Mouse (Mus musculus) neural tube, embryonic 13.5 days (tissue): ENCODE data around the gene Zpr1. TPM values are rescaled to one million over a fixed set of nuclear protein-coding genes. Genes with fewer than 3 reads are reported as not detected.
A peak's percentile ranks its signal among the peaks of the same experiment; 100 is the strongest.

Source experiments
- ATAC-seq: fragments of 200-750 bp; cut with Nextera tagmentation; 2 replicates; pipeline ENCODE4 v1.8.0; 2017; ENCODE audit warnings: low read depth, mild to moderate bottlenecking, moderate TSS enrichment, moderate library complexity
- H3K27ac ChIP-seq: fragments of 300-500 bp; sonication (generic); replicated peaks from 2 replicates; pipeline ENCODE4 v1.5.1; 2015; ENCODE audit warnings: moderate library complexity, mild to moderate bottlenecking, inconsistent platforms
- H3K27me3 ChIP-seq: fragments of 300-500 bp; sonication (generic); 2 replicates; pipeline ENCODE4 v1.6.1; 2015; ENCODE audit warnings: mild to moderate bottlenecking, inconsistent platforms
- H3K36me3 ChIP-seq: fragments of 300-500 bp; sonication (generic); 2 replicates; pipeline ENCODE4 v1.6.1; 2015; ENCODE audit warnings: mild to moderate bottlenecking, inconsistent platforms
- H3K4me1 ChIP-seq: fragments of 300-500 bp; sonication (generic); replicated peaks from 2 replicates; pipeline ENCODE4 v1.6.1; 2015; ENCODE audit warnings: inconsistent platforms
- H3K4me2 ChIP-seq: fragments of 300-500 bp; sonication (generic); 2 replicates; pipeline ENCODE4 v1.6.1; 2015; ENCODE audit warnings: inconsistent platforms, mild to moderate bottlenecking, moderate library complexity
- H3K4me3 ChIP-seq: fragments of 300-500 bp; sonication (generic); 2 replicates; pipeline ENCODE4 v1.5.1; 2015; ENCODE audit warnings: mild to moderate bottlenecking, inconsistent platforms
- H3K9ac ChIP-seq: fragments of 300-500 bp; sonication (generic); 2 replicates; pipeline ENCODE4 v1.6.1; 2015; ENCODE audit warnings: moderate library complexity, mild to moderate bottlenecking, inconsistent platforms
- H3K9me3 ChIP-seq: fragments of 300-500 bp; sonication (generic); 2 replicates; pipeline ENCODE4 v1.6.1; 2016; ENCODE audit warnings: inconsistent platforms
- WGBS: fragments of 180-500 bp; shearing (Covaris S2); methylation state at CpG from one replicate; pipeline ENCODE4 v1.1.7; 2015; 5-methylcytosine and 5-hydroxymethylcytosine counted together
- polyA plus RNA-seq: library from polyadenylated mRNA; unstranded; fragments of >200 nt; fragmentation: Nextera tagmentation; extraction: Ambion mirVana; gene quantifications from 2 replicates; pipeline ENCODE4 v1.2.1, GENCODE M21; 2015

Zpr1 gene
- polyA plus RNA-seq, 1 experiment from 2014 or later: 54.4 TPM

- no peak for ATAC-seq
- H3K4me3 ChIP-seq: no peak overlapping the region
- no peak overlapping the region for H3K27ac ChIP-seq
- no peak overlapping the region for H3K9ac ChIP-seq
- peaks cover 33% of the 10 kb centered on the region for H3K27me3 ChIP-seq
- no peaks in the 10 kb centered on the region for H3K36me3 ChIP-seq
- H3K4me1 ChIP-seq: peaks cover 8% of the 10 kb centered on the region
- no peak overlapping the region for H3K4me2 ChIP-seq
- 79% methylated on average over 5 of the region's 5 CpGs for WGBS
- H3K9me3 ChIP-seq: no peaks in the 10 kb centered on the region
Measured at GRCm38 (mm10) chr9:46269125-46269524, 3.7 kb upstream of the Zpr1 start.

GRCm38 (mm10) chr9:46270782-46271181 is 2.1 kb upstream of the Zpr1 start:
- no peak for ATAC-seq
- Histone ChIP-seq H3K27me3 (peaks cover 33% of the 10 kb centered on the region), H3K4me2 (no peak overlapping the region), H3K9me3 (no peaks in the 10 kb centered on the region), H3K27ac (no peak overlapping the region), H3K36me3 (peaks cover 15% of the 10 kb centered on the region), H3K9ac (no peak overlapping the region), H3K4me3 (no peak overlapping the region), H3K4me1 (peaks cover 14% of the 10 kb centered on the region)
- 91% methylated on average over 4 of the region's 4 CpGs for WGBS

DNA sequence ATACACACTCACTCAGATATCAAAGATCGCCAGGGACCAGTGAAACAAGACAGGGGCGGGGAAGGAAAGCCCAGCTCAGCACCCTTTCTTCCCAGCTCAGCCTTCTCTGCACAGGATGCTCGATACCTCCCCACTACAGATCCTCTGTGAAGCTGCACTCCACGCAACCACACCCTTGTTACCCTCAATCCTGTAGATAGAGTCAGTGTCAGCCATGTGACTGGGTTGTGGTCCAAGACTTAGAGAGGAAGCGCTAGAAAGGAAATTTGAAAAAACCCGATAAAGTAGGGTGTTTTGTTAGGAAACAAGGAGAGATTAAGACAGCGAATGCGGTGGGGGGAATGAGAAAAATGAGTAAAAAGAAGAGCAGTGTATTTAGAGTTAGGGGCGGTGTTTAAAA is 794 bp upstream of the Zpr1 start:
- H3K4me3 ChIP-seq: no peak overlapping the region
- H3K4me2 ChIP-seq: peak overlapping the region; percentile 90; the same call in 1 of the 2 replicates

GRCm38 (mm10) chr9:46274494-46274893 is 1.6 kb downstream of the Zpr1 start:
- Histone ChIP-seq H3K9ac (no peak overlapping the region), H3K36me3 (peaks cover 50% of the 10 kb centered on the region), H3K27me3 (peaks cover 21% of the 10 kb centered on the region), H3K9me3 (no peaks in the 10 kb centered on the region), H3K4me3 (no peak overlapping the region), H3K4me2 (peak overlapping the region; percentile 90), H3K4me1 (peaks cover 14% of the 10 kb centered on the region), H3K27ac (no peak overlapping the region)
- WGBS: 93% methylated on average over 9 of the region's 9 CpGs
- ATAC-seq: no peak

More for the DNA sequence above, 794 bp upstream of the Zpr1 start:
- H3K27me3 ChIP-seq: peaks cover 33% of the 10 kb centered on the region
- no peak overlapping the region for H3K27ac ChIP-seq
- peaks cover 14% of the 10 kb centered on the region for H3K4me1 ChIP-seq
- no peak overlapping the region for H3K9ac ChIP-seq
- WGBS: 90% methylated on average over 9 of the region's 9 CpGs
- no peaks in the 10 kb centered on the region for H3K9me3 ChIP-seq
- no peak for ATAC-seq
- peaks cover 28% of the 10 kb centered on the region for H3K36me3 ChIP-seq

GRCm38 (mm10) chr9:46282631-46283436 is 10.0 kb downstream of the Zpr1 start, which contains the start of gene Bud13:
Gene Bud13 (plus strand): TSS chr9:46283008.
- H3K27ac ChIP-seq: peak within 1 kb of the TSS; percentile 86
- H3K4me1 ChIP-seq: peaks cover 21% of the 10 kb centered on the region
- peak within 1 kb of the TSS; percentile 89 for H3K4me3 ChIP-seq
- peak within 1 kb of the TSS; percentile 87 for H3K9ac ChIP-seq
- under 1% methylated on average over 55 of the region's 55 CpGs for WGBS
- H3K9me3 ChIP-seq: no peaks in the 10 kb centered on the region
- H3K36me3 ChIP-seq: peaks cover 60% of the 10 kb centered on the region
- peak; percentile 93 for ATAC-seq
- H3K27me3 ChIP-seq: no peaks in the 10 kb centered on the region
- peak within 1 kb of the TSS; percentile 70 for H3K4me2 ChIP-seq

DNA sequence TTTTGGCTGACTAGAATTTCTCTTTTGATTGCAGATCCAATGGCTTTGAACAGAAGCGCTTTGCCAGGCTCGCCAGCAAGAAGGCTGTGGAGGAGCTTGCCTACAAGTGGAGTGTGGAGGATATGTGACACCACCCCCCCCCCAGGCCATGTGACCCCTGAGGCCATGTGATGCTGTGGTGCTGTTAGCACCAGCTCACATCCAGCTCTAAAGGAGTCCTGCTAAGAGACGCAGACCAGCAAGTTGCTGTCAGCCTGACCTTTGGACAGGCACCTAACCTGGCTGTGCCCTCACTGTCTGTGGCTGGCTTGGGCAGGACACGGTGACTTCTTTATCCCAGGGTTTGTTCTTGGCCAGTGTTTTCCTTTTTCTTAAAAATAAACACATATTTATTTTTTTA is 25.5 kb downstream of the Zpr1 start:
- H3K36me3 ChIP-seq: peaks cover 52% of the 10 kb centered on the region
- no peak overlapping the region for H3K4me2 ChIP-seq
- no peak overlapping the region for H3K27ac ChIP-seq
- no peak for ATAC-seq
- H3K9ac ChIP-seq: no peak overlapping the region
- H3K9me3 ChIP-seq: no peaks in the 10 kb centered on the region
- no peak overlapping the region for H3K4me3 ChIP-seq
- no peaks in the 10 kb centered on the region for H3K4me1 ChIP-seq
- 86% methylated on average over 4 of the region's 4 CpGs for WGBS
- H3K27me3 ChIP-seq: no peaks in the 10 kb centered on the region

DNA sequence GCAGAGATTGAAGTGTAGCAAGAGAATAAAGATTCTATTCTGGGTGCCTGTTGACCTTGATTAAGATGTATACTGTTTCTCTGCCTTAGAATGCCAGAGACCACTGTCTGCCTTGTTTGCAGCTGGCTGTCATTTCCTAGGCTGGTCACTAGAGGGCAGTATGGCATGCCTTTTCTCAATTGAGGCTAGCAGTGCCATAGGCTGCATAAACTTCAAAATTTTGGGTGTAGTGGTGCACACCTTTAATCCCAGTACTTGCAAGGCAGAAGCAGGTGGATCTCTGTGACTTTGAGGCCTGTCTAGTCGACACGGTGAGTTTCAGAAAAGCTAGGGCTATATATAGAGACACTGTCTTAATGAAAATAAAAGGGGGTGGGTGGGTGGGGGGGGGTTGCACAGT is 29.3 kb downstream of the Zpr1 start:
- H3K27ac ChIP-seq: no peak overlapping the region
- no peaks in the 10 kb centered on the region for H3K9me3 ChIP-seq
- H3K4me3 ChIP-seq: no peak overlapping the region
- no peaks in the 10 kb centered on the region for H3K27me3 ChIP-seq
- H3K4me1 ChIP-seq: no peaks in the 10 kb centered on the region
- 14% methylated on average over 2 of the region's 2 CpGs for WGBS
- H3K36me3 ChIP-seq: peaks cover 26% of the 10 kb centered on the region
- H3K9ac ChIP-seq: no peak overlapping the region
- H3K4me2 ChIP-seq: no peak overlapping the region
- ATAC-seq: peak; percentile 59

GRCm38 (mm10) chr9:46309121-46309520 is 36.3 kb downstream of the Zpr1 start:
- no peak overlapping the region for H3K27ac ChIP-seq

DNA sequence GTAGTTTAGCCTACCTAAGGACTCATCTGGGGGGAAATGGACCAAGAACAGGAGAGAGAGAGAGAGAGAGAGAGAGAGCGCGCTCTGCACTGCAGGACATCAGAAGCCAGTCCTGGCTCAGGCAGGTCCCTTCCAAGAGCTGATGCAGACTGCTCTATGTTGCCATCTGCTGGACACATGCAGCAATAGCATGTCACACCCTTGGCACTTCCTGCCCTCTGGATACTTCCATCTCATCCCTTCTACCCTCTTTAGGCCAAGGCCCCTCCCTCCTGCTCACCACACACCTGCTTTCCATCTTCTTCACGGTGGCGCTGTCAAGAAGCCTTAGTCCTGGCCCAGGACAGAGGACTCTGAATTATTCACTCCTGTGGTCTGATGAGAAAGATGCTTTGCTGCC is 41.6 kb downstream of the Zpr1 start:
- H3K36me3 ChIP-seq: no peaks in the 10 kb centered on the region
- no peak overlapping the region for H3K4me3 ChIP-seq
- WGBS: 0% methylated on average over 4 of the region's 4 CpGs
- no peak overlapping the region for H3K9ac ChIP-seq
- peak; percentile 59 for ATAC-seq
- no peak overlapping the region for H3K4me2 ChIP-seq
- 0 out of 2 replicates have a peak, but pooled peaks cover 2% of the 10 kb centered on the region for H3K9me3 ChIP-seq
- no peak overlapping the region for H3K27ac ChIP-seq
- peaks cover 19% of the 10 kb centered on the region for H3K4me1 ChIP-seq
- no peaks in the 10 kb centered on the region for H3K27me3 ChIP-seq

More at GRCm38 (mm10) chr9:46309121-46309520, 36.3 kb downstream of the Zpr1 start:
- Histone ChIP-seq H3K4me1 (peaks cover 13% of the 10 kb centered on the region), H3K4me2 (no peak overlapping the region), H3K9ac (no peak overlapping the region), H3K9me3 (no peaks in the 10 kb centered on the region), H3K36me3 (no peaks in the 10 kb centered on the region), H3K4me3 (no peak overlapping the region), H3K27me3 (no peaks in the 10 kb centered on the region)
- no peak for ATAC-seq
- WGBS: 8% methylated on average over 7 of the region's 7 CpGs

GRCm38 (mm10) chr9:46314921-46315320 is 42.1 kb downstream of the Zpr1 start:
- ATAC-seq: peak; percentile 51; the same call in 1 of the 2 replicates
- Histone ChIP-seq H3K4me3 (no peak overlapping the region), H3K9me3 (peaks cover 6% of the 10 kb centered on the region; the same call in 1 of the 2 replicates), H3K36me3 (no peaks in the 10 kb centered on the region), H3K27me3 (no peaks in the 10 kb centered on the region), H3K4me1 (peaks cover 19% of the 10 kb centered on the region), H3K27ac (no peak overlapping the region), H3K4me2 (no peak overlapping the region), H3K9ac (no peak overlapping the region)
- WGBS: 46% methylated on average over 2 of the region's 2 CpGs

- no peaks in the 10 kb centered on the region for H3K27me3 ChIP-seq
- H3K9ac ChIP-seq: no peak overlapping the region
- H3K4me2 ChIP-seq: no peak overlapping the region
- WGBS: 19% methylated on average over 11 of the region's 11 CpGs
- peak; percentile 57 for ATAC-seq
- H3K27ac ChIP-seq: peak overlapping the region; percentile 54; the same call in 1 of the 2 replicates
- H3K36me3 ChIP-seq: no peaks in the 10 kb centered on the region
- H3K4me3 ChIP-seq: no peak overlapping the region
- peaks cover 8% of the 10 kb centered on the region; the same call in 1 of the 2 replicates for H3K9me3 ChIP-seq
- H3K4me1 ChIP-seq: peaks cover 19% of the 10 kb centered on the region
Measured at GRCm38 (mm10) chr9:46315807-46316365, 43.0 kb downstream of the Zpr1 start.

GRCm38 (mm10) chr9:46316388-46316787 is 43.5 kb downstream of the Zpr1 start:
- WGBS: 12% methylated on average over 5 of the region's 5 CpGs
- Histone ChIP-seq H3K4me3 (no peak overlapping the region), H3K4me1 (peaks cover 19% of the 10 kb centered on the region), H3K4me2 (no peak overlapping the region), H3K36me3 (no peaks in the 10 kb centered on the region), H3K27me3 (no peaks in the 10 kb centered on the region), H3K27ac (peak overlapping the region; percentile 54; the same call in 1 of the 2 replicates), H3K9me3 (peaks cover 8% of the 10 kb centered on the region; the same call in 1 of the 2 replicates), H3K9ac (no peak overlapping the region)
- ATAC-seq: no peak
